Mouse (Mus musculus) G1E (cell line): ENCODE measurements at regions not wholly inside any gene's neighbourhood (a gene's known extent, or its start where the extent isn't known, plus 50 kb on each side); places are given as distances from the start of the nearest gene placed in this dataset.

Experiments used
- ATAC-seq: 2 replicates; pipeline ENCODE4 v1.8.0; 2016; ENCODE audit warnings: mild to moderate bottlenecking; ENCODE audit not compliant: insufficient number of reproducible peaks, poor library complexity, low FRiP score, severe bottlenecking; ENCODE audit errors: extremely low read depth
- DNase-seq: peaks from one replicate; pipeline ENCODE4 v3.0.0; 2012; ENCODE audit warnings: low spot score
- H3K27me3 ChIP-seq: 2 replicates; pipeline ENCODE4 v1.6.1; 2012; ENCODE audit warnings: mild to moderate bottlenecking, low read length, inconsistent platforms; ENCODE audit not compliant: insufficient read depth
- H3K36me3 ChIP-seq: replicated peaks from 2 replicates; pipeline ENCODE3; 2012; ENCODE audit warnings: mild to moderate bottlenecking, inconsistent platforms
- H3K4me1 ChIP-seq: 2 replicates; pipeline ENCODE4 v1.6.1; 2012; ENCODE audit warnings: low read depth, low read length, inconsistent platforms, mixed read lengths; ENCODE audit not compliant: insufficient read depth
- H3K4me3 ChIP-seq: 2 replicates; pipeline ENCODE4 v1.5.1; 2012; ENCODE audit warnings: low read depth, mild to moderate bottlenecking, inconsistent platforms, low read length, moderate library complexity, mixed read lengths
- H3K9me3 ChIP-seq: replicated peaks from 2 replicates; pipeline ENCODE4 v1.6.1; 2012; ENCODE audit warnings: inconsistent platforms
- CTCF ChIP-seq: IDR thresholded peaks from 2 replicates; pipeline ENCODE4 v1.5.1; 2012; ENCODE audit warnings: low read depth, low read length, inconsistent platforms, mixed read lengths
- GATA1 ChIP-seq: IDR thresholded peaks from 2 replicates; pipeline ENCODE4 v1.6.1; 2012; ENCODE audit warnings: borderline replicate concordance, low read length, inconsistent platforms, mixed read lengths
- GATA2 ChIP-seq: IDR thresholded peaks from 2 replicates; pipeline ENCODE4 v1.6.1; 2012; ENCODE audit warnings: low read depth, low read length, inconsistent platforms, borderline replicate concordance
- POLR2AphosphoS5 ChIP-seq: IDR thresholded peaks from 2 replicates; pipeline ENCODE4 v1.6.1; 2012; ENCODE audit warnings: low read depth, low read length, inconsistent platforms; ENCODE audit not compliant: insufficient replicate concordance
- TAL1 ChIP-seq: conservative IDR thresholded peaks from 2 replicates; pipeline ENCODE4 v1.6.1; 2012; ENCODE audit warnings: low read depth, low read length, inconsistent platforms, mixed read lengths

DNA sequence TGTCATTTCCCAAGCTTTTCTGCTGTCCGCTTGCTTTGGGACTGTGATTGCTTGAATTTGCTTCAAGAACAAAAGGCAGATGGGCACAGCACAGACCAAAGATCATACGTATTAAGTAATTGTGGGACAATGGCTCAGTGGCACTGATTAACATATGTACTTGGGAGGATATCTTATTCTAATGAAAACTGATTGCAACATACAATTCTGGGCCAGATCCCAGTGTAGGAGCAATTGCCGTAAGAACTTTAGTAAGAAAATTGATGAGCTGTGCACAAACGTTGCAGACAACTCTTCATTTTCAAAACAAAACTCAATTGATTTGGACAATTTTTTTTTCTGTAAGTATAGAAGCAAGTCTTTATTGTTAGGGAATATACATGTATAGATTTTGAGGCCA, 456.2 kb upstream of the Sox9 start:
- DNase-seq (no peak), ATAC-seq (no peak)
- Histone ChIP-seq H3K4me1 (no peaks in the 10 kb centered on the region), H3K27me3 (no peaks in the 10 kb centered on the region), H3K36me3 (no peaks in the 10 kb centered on the region), H3K9me3 (peaks cover 13% of the 10 kb centered on the region), H3K4me3 (no peak overlapping the region)
- no peak for TF ChIP-seq GATA2
- no peak for TF ChIP-seq TAL1
- TF ChIP-seq GATA1 = no peak
- no peak for TF ChIP-seq POLR2AphosphoS5

DNA sequence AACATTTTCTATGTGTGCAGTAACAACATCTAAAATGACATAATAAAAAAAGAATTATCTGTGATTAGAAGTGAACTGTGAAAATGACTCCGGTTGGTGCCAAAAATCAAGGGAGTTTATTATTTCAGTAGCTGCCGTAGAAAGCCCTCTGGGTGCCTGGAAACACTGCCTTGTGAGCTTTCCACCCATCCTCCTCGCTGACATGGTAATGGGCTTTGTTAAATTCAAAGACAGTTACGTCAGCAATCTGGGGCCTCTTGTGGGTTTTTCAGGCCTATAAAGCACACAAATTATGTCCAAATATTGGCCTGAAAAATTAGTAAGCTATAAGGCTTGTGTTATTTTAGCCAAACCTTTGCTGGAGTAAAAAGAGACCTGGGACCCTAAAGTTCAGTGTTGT, 454.4 kb upstream of the Sox9 start:
- Histone ChIP-seq H3K36me3 (no peaks in the 10 kb centered on the region), H3K9me3 (peaks cover 13% of the 10 kb centered on the region), H3K4me1 (no peaks in the 10 kb centered on the region), H3K27me3 (no peaks in the 10 kb centered on the region), H3K4me3 (no peak overlapping the region)
- DNase-seq (no peak), ATAC-seq (no peak)
- no peak for TF ChIP-seq TAL1
- TF ChIP-seq GATA1 = no peak
- TF ChIP-seq GATA2 = no peak
- TF ChIP-seq POLR2AphosphoS5 = no peak
- no peak for TF ChIP-seq CTCF

DNA sequence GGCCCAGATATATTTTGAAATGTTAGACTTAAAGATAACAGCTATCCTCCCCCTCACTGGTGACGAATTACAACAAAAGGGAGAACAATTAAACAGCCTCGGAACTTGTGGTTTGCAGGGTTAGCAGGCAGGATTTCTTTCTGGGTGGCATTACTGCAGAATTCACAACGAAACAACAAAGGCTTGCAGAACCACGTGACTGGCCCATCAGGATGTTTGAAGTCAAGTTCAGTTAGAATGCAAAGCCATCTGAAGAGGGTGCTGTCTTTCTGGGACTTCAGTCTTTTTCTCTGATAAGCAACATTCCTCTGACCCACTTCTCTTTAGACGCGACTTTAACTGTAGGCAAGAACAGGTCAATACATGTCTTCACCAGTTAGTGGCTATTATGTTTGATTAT, 436.9 kb upstream of the Sox9 start:
- DNase-seq = no peak
- no peak for TF ChIP-seq GATA2
- TF ChIP-seq POLR2AphosphoS5 = no peak
- no peak for TF ChIP-seq CTCF
- no peak for TF ChIP-seq TAL1
- TF ChIP-seq GATA1 = no peak
- no peak for ATAC-seq
- no peaks in the 10 kb centered on the region for H3K4me1 ChIP-seq
- H3K36me3 ChIP-seq = no peaks in the 10 kb centered on the region
- peaks cover 23% of the 10 kb centered on the region for H3K9me3 ChIP-seq
- no peaks in the 10 kb centered on the region for H3K27me3 ChIP-seq
- no peak overlapping the region for H3K4me3 ChIP-seq

DNA sequence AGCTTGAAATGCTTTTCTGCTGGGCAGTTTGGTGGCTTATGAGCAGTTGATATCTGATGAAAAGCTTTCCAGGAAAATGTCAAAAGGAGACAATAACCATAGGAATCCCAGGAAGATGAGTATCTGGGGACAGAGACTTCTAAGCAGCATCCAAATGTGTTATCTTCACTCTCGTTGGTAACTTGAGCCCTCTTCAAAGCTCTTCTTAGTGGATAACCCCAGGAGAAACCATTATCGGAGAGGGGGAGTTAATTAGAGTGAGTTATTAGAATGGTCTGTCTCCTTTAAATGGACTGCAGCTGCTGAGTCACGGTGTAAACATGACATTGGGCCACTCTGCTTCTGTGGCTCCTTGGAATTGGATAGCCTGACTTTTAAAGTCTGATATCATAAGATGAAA, 436.4 kb upstream of the Sox9 start:
- no peak for DNase-seq
- Histone ChIP-seq H3K4me1 (no peaks in the 10 kb centered on the region), H3K9me3 (peaks cover 25% of the 10 kb centered on the region), H3K36me3 (no peaks in the 10 kb centered on the region), H3K27me3 (no peaks in the 10 kb centered on the region), H3K4me3 (no peak overlapping the region)
- TF ChIP-seq GATA1 (no peak), GATA2 (no peak), CTCF (no peak), TAL1 (no peak), POLR2AphosphoS5 (no peak)
- ATAC-seq = no peak

- no peak for ATAC-seq
- Histone ChIP-seq H3K4me3 (no peak overlapping the region), H3K27me3 (no peaks in the 10 kb centered on the region), H3K4me1 (no peaks in the 10 kb centered on the region), H3K36me3 (no peaks in the 10 kb centered on the region), H3K9me3 (peaks cover 25% of the 10 kb centered on the region)
- DNase-seq = no peak
- TF ChIP-seq GATA1 (no peak), TAL1 (no peak), GATA2 (no peak), POLR2AphosphoS5 (no peak), CTCF (no peak)
These were observed 435.9 kb upstream of the Sox9 start for GRCm38 (mm10) chr11:112346089-112346488.

- H3K36me3 ChIP-seq = no peaks in the 10 kb centered on the region
- no peak for ATAC-seq
- H3K4me3 ChIP-seq = no peak overlapping the region
- H3K9me3 ChIP-seq = peaks cover 25% of the 10 kb centered on the region
- DNase-seq = no peak
- no peaks in the 10 kb centered on the region for H3K27me3 ChIP-seq
- no peaks in the 10 kb centered on the region for H3K4me1 ChIP-seq
- TF ChIP-seq TAL1 (no peak), POLR2AphosphoS5 (no peak)
These were observed 435.5 kb upstream of the Sox9 start for GRCm38 (mm10) chr11:112346532-112346931.

- TF ChIP-seq TAL1 = no peak
- TF ChIP-seq GATA1 = no peak
- TF ChIP-seq CTCF = no peak
- TF ChIP-seq POLR2AphosphoS5 = no peak
- no peak for TF ChIP-seq GATA2
These were observed 426.7 kb upstream of the Sox9 start for GRCm38 (mm10) chr11:112355311-112355710.

More at GRCm38 (mm10) chr11:112355311-112355710, 426.7 kb upstream of the Sox9 start:
- DNase-seq = no peak
- peaks cover 28% of the 10 kb centered on the region for H3K9me3 ChIP-seq
- H3K27me3 ChIP-seq = no peaks in the 10 kb centered on the region
- no peak for ATAC-seq
- H3K4me1 ChIP-seq = no peaks in the 10 kb centered on the region
- H3K36me3 ChIP-seq = no peaks in the 10 kb centered on the region
- no peak overlapping the region for H3K4me3 ChIP-seq
